Mouse (Mus musculus) spleen, postnatal 4 days (tissue): ENCODE measurements around the gene Elf5.
A peak's percentile ranks its signal among the peaks of the same experiment; 100 is the strongest.

ENCODE experiments used
- DNase-seq, 2 experiments: peaks; one replicate each; pipeline ENCODE4 v3.0.0; 2022; ENCODE audit warnings: low spot score in 2 of 2

Elf5 gene

DNA sequence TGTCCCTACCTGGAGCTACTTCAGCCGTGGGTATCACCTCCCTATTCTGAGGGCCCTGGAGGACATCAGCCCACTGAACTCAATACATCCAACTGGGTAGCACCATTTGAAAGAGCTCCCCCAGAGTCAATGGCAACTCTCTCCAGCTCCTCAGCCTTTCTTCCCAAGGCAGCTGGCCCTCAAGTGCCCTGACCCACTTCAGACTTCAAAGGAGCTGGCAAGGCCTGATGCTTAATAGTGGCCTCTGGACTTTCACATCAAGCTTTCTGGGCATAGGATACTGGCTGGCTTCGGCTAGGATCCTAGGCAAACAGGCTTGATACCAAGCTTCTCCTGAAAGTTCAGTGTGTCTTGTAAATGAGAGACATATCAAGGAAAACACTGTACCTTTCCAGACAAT is 23.6 kb downstream of the Elf5 start:
- no peak for DNase-seq

DNA sequence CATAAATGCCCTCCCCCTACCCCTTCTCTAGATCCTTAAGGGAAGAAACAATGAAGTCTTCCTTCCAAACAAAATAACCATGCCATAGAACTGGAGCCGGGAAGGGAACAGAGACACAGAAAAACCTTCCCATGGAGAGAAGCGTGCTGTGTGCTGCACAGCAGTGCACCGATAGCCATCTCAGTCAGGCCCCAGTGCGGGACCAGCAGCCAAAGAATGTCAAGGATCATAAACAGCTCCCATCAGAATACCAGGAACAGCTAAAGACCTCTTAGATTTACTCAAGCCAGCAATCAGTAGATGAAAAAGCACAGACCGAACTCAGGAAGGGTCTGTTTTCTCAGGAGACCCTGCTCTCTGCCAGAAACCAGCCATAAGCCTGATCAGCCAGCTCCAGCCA is 25.0 kb downstream of the Elf5 start:
- no peak for DNase-seq

DNA sequence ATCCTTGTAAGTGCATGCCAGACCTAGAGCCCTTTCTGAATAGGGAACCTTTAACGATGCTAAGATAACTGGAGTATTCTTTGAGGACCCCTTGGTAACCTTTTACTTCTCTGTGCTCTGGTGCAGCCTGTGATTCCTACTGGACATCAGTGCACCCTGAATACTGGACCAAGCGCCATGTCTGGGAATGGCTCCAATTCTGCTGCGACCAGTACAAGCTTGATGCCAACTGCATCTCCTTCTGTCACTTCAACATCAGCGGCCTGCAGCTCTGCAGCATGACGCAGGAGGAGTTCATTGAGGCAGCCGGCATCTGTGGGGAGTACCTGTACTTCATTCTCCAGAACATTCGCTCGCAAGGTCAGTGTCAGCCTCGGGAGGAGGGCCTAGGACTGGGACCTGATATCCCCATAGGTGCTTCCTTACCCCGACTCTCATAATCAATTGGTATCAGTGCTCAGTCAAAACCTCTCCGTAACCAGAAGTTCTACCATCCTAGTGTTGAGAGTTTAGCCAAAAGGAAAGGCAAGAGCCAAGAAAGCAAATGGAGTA is 27.7 kb downstream of the Elf5 start:
- DNase-seq, result no peak

DNA sequence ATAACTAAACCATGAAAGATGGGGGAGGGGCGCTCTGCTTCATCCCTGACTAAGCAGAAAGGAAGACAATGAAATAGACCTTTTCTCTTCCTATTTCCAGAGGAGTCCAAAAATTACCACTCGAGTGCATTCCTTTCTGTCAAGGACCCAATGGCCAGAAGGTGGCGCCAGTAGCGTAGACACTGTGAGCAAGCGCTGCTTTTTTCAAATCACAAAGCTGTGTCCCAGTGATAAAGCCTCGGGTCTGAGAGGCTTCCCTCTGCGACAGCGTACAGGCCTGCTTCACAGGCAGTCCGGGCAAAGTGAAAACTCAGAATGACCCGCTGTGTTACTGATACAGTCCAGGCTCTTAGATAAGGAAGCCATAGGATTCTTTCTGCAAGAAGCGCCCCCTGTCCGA is 28.2 kb downstream of the Elf5 start:
- DNase-seq, result peak; percentile 69 to 87

DNA sequence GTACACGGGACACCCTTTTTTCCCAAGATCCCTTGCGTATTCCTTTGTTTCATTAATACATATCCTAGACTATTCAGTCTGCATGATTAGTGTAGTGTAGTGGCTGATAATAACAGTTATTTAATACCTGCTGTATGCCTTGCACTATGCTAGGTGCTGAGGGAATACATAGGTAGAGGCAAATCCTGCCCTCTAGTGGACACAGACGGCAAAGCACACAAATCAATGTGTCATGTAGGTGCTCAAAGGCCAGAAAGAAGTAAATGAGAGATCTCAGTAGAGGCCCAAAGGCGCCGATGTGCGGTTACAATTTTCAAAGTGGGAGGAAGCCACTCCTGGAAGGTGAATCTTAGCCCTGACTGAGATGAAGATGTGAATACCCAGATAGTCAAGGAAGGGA is 34.3 kb downstream of the Elf5 start:
- peak; percentile 42 to 77 for DNase-seq

DNA sequence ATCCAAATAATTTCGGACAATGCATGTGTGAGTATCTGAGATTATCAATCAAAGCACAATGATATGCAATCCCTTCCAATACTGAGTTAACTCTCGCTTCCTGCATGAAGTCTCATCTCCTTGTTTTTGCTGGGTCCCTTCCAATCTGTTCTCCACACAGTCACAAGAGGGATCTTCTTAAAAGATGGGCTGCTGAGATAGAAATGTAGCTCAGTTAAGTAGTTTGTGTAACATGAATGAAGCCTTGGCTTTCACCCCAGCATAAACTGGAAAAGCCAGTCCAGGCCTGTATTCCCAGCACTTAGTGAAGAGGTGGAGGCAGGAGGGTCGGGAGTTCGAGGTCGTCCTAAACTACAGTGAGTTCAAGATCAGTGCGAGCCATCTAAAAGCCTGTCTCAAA is 34.8 kb downstream of the Elf5 start:
- DNase-seq, result no peak

DNA sequence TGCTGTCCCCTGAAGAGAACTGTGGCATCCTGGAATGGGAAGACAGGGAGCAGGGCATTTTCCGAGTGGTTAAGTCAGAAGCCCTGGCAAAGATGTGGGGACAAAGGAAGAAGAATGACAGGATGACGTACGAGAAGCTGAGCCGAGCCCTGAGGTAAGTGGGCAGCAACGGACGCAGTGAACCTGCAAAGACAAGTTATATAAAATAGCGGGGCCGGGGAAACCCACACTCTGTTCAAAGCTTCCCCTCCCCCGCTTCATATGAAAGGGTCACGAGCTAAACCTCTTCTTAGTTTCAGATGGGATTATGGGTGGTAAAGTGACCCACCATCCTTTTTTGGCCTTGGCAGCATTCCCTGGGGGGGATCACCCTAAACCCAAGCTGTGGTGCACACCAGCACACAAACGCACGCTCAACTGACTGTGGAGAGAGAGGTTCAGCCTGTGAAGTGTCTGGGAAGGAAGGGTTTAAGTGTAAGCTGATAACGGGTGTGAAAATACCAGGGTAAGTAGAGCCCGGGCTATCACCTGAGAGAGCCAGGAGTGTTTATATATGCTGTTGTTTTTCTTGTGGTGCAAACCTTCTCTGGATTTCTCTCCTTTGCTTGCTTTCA is 37.6 kb downstream of the Elf5 start:
- no peak for DNase-seq

DNA sequence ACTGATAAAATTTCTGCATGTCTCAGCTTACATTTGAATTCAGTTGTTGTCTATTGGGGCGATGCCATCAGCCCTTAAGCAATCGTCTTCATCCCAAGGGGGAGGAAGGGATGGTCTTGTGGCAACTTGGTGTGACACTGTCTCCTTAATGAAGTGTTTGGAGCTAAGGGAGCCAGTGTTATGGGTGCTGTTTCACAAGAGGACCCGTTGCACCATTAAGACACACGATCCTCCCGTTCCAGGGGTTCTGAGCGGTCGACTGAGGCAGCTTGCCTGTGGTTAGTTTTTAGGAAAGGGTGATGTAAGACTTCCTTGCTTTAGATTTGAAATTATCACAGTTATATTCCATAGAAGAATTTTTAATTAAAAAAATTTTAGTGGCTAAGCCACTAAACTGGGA is 38.3 kb downstream of the Elf5 start:
- no peak for DNase-seq

DNA sequence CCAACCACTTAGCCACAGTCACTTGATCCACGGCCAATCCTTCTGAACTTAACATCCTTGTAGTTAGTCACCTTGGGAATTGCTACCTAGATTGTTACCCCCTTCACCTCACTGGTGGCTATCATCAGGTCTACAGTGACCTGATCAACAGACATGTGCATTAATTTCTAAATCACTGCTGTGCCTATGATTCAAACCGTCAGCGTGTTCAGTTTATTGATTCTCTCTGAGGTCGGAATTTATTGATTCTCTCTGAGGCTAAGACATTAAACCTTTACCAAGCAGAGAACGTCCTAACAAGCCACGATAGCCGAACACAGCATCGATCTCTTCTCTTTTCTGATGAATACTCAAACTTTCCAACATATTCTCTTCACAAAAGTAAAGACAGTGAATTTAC is 38.8 kb downstream of the Elf5 start:
- DNase-seq, result no peak

DNA sequence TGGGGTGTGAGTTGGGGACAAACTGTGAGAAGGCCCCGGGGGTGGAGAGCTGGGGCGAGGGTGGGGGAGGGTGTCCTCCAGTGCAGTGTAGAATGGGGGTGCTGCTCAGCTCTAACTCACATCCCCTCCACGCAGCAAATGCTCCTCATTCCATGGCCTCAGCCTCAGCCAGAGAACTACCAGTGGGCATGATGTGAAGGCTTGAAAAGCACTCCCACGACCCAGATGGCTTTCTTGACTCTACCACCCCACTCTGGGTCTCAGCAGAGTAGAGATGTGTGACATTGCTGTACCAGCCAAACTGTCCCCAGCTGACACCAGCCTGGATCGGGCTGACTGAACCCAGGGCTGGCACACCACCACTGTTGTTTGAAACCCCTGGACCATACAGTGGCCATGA is 41.1 kb downstream of the Elf5 start:
- no peak for DNase-seq

DNA sequence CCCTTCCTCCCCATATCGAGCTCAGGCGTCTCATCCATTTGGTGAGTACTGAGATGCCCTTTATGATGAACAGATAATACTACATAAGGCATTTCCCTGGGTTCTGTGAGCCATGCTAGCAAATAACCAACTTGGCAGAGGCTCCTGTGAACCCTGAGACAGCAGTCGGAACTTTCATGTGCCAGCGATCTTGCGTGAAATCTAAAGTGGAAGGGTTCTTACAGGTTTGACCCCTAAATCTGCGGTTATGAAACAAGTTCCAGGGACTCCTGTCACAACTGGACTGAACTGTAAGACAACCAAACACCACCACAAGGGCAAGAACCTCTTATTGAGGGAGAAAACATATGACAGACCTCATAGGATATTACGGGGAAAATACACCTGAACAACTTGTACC is 44.3 kb downstream of the Elf5 start:
- DNase-seq, result no peak

DNA sequence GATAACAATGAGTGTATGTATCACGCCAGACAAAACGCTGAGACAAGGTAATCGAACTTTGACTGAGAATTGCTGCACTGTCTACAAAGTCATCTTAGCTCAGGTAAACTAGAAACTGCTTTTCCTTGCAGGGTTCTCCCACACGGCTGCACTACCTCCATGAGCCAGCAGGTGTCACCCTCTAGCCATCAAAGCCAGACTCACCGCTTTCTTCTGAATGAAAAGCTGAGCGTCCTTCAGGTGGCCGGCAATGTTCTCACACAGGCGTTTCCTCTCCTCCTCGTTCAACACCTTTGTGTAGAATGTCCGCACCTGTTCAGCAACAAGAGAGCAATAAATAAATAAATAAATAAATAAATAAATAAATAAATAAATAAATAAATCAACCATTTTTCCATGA is 45.2 kb downstream of the Elf5 start:
- DNase-seq, result peak; percentile 81 to 95

DNA sequence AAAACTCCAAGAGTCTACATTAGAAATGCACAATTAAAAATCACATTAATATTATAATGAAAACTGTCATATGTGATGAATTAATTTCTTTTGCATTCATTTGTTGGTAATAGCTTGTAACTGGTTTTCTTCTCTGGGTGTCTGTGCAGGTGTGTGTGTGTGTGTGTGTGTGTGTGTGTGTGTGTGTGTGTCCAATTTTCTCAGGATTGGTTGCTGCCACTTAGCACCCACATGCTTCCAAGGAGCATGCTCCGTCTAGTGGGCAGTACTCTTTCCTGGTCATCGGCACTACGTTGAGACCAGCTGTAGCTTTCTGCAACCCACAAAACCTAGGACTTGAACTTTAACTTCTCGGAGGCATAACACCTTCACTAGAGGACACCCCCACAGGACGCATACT is 45.6 kb downstream of the Elf5 start:
- no peak for DNase-seq

DNA sequence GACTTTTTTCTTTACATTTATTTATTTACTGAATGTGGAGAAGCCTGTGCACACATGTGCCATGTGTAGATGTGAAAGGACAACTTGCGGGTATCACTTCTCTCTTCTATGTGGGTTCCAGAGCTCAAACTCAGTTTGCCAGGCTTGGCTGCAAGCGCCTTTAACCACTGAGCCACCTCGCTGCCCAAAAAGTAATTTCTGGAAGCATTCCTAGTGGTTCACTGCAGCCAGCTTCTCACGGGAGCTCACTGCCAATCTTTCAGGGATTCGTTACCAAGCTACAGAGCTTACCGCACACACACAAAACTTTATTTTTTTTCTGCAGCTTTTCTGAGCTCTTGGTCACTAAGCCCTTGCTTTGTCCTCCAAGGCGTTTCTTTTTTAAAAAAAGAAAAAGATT is 46.1 kb downstream of the Elf5 start:
- no peak for DNase-seq

DNA sequence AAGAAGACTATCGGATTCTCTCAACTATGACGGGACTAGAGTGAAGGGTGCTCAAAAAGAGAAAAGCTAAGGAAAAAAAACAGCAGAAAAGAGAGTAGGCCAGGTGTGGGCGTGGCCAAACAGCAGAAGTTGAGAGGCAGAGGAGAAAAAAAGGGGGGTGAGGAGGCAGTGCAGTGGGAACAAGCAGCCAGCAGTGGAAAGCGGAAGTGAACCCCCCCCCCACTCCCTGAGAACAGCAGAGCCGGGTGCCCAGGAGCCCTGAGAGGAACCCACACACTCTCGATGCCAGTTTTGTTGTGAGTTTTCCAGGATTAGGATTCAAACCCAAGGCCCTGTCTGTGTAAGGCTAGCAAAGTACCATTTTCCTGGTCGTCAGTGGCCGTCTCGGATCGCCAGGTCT is 47.6 kb downstream of the Elf5 start:
- no peak for DNase-seq

DNA sequence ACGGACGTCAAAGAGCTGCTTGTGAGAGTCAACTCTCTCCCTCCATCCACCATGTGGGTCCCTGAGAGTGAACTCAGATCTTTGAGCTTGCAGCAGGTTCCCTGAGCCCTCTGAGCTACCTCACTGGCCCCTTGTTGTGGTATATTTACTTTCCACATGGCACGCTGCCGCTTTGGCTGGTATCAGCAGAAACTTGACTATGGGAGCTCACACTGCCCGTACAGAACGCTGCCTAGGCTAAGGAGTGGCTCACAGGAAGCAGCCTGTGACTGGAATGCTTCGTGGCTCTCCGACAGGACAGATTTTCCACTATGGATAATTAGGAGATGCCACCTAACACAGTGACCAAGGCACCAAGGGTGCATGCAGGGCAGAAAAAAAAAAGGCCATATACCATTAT is 49.7 kb downstream of the Elf5 start:
- DNase-seq, result no peak

DNA sequence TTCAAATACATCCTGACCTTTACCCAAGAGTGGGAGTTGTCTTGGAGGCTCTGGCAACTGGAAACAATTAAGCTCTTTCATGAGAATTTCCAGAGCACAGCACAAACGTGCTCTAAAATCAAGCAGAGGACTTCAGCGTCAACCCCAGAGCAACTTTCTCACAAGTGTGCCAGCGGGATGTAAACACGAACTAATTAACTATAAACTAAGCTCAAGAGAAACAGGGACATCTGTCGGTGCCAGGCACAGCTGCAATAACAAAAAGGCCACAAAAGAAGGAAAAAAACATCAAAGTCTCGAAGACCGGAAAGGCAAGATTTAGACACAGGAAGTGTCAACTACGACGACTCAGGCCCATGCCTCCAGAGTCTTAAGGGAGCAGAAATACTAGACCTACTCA is 50.3 kb downstream of the Elf5 start:
- no peak for DNase-seq

DNA sequence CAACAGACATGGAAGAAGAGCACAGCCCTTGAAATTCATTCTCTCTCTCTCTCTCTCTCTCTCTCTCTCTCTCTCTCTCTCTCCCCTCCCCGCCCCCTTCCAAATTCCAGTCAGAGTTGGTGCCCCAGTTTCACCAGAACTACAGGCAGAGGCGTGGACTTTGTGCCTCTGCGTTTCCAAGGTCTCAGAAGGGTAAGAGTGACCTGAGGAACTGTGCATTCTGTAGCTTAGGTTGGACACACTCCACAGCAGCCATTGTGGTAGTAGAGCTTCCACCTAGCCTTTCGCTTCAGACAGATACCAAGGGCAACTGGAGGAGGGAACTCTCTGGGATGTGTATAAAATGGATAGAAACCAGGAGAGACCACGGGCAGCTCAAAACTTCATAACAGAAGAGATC is 51.3 kb downstream of the Elf5 start:
- no peak for DNase-seq

DNA sequence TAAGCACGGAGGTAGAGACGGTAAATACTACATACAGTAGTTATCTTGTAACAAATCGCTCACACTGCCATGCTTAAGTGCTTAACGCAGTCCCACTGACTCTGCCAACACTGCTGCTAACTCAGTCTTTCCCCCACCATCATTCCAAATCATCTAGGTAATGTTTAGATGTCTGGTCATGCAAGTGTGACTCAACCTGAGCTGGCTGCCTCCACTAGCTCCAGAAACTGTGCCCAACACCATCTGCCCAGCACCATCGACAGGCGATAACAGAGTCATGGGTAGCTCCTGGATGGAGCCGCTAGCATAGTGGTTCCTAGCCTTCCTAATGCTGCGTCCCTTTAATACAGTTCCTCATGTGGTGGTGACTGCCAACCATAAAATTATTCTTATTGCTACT is 53.0 kb downstream of the Elf5 start:
- no peak for DNase-seq

DNA sequence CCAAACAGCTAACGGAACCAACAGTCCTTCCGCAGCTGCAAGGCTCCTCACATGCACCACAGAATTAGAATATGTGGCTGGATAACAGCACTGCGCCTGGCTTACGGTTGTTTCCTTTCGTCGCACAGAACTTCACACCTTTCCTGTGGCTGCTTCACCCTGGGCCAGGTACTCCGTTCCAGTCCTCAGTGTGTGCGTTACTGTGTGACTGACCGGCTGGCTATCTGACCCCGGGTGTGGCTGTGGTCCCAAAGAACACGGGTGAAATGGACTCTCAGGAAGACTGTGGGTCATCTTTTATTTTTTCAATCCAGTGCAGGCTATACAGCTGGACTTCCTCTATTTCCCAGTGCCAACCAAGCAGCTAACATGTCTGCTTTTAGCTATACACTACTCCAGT is 53.9 kb downstream of the Elf5 start:
- no peak for DNase-seq

DNA sequence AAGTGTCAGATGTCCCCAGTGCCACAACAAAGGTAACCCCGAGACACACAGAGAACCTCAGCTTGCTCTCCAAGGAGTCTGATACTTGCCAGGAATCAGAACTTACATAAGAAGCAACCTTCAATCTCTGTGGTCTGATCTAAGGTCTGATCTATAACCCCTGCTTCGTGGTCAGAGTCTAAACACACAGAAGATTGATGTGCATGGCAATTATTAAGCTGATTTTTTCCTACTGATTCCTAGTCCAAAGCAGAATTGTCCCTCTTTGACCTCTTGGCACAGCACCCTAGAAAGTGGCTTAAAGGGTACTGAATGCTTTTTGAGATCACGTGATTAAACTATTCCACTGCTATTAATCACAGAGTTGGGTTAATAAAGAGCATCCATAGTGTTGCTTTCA is 54.8 kb downstream of the Elf5 start:
- no peak for DNase-seq

DNA sequence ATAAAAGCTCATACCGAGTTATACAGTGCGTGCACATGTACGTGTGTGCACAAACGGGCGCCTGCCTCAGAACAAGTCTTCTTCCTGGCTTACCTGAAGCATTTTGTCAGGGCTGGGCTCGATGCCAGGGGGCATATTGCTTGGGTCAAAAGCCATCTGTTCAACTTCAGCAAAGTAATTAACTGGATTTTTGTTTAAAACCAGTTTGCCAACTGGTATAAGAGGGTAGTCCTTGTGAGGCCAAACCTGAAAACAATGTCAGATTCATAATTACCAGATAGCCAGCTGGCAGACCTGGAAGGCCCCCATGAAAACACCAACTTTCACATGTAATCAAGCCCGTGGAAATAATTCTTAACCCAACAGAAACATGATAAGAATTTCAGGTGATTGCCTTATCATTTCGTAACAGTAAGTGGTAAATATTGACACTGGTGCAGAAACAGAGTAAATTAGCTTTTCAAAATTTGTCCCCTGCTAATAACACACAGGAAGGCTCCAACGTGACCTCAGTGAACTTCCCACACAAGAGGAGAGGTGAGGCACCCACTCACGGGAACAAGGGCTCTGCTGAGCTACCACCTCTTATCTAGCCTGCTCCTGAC is 55.6 kb downstream of the Elf5 start:
- no peak for DNase-seq

DNA sequence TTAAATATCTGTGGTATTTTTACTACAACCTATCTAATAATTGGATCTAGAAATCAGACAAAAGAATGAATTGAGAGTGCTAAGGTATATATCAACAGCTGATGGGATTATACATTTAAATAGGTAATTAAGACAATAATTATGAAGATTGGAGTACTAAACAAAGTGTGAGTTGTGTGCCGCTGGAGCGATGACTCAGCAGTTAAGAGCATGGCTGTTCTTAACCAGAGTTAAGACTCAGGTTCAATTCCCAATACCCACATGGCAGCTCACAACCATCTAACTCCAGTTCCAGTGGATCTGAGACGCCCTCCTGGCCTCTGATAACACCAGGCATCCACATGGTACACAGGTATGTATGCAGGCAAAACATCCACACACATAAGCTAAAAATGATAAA is 61.9 kb downstream of the Elf5 start:
- no peak for DNase-seq

DNA sequence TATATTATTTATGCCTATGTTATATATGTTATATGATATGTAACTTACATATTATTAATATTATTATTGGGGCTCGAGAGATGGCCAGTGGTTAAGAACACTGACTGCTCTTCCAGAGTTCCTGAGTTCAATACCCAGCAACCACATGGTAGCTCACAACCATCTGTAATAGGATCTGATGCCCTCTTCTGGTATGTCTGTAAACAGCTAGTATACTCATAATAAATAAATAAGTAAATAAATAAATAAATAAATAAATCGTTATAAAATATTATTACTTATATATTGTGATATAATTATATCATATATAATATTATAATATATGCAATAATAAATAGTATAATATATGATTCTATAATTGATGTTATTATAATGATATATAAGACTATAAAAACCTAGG is 64.7 kb downstream of the Elf5 start:
- DNase-seq, result no peak
